Mouse (Mus musculus): ENCODE measurements at regions not wholly inside any gene's neighbourhood (a gene's known extent, or its start where the extent isn't known, plus 50 kb on each side); places are given as distances from the start of the nearest gene placed in this dataset.
A peak's percentile ranks its signal among the peaks of the same experiment; 100 is the strongest.

GRCm38 (mm10) chr17:84032441-84032840, 155.3 kb downstream of the Zfp36l2 start:
- Histone ChIP-seq H3K4me3 (ENCODE audit: low read depth, low read length) (no peak overlapping the region), H3K27ac (replicated peaks; ENCODE audit: low read depth, low read length) (0 out of 2 replicates have a peak overlapping the region, but pooled peaks have one; percentile 36), H3K27me3 (replicated peaks; ENCODE audit: control insufficient read depth, insufficient read depth, low read length) (no peaks in the 10 kb centered on the region), H3K9ac (ENCODE audit: low read depth, low read length) (no peak overlapping the region), H3K4me1 (ENCODE audit: control insufficient read depth, insufficient read depth, low read length) (peaks cover 30% of the 10 kb centered on the region), H3K36me3 (ENCODE audit: control insufficient read depth, insufficient read depth, low read length) (no peaks in the 10 kb centered on the region), H3K9me3 (ENCODE audit: control insufficient read depth, low read length) (no peaks in the 10 kb centered on the region), H3K4me2 (ENCODE audit: low read depth, low read length) (no peak overlapping the region)
- ATAC-seq (ENCODE audit: low read depth) (no peak), DNase-seq (ENCODE audit: low spot score) (no peak)
- 85% methylated on average over 8 of the region's 8 CpGs for whole genome bisulfite sequencing

DNA sequence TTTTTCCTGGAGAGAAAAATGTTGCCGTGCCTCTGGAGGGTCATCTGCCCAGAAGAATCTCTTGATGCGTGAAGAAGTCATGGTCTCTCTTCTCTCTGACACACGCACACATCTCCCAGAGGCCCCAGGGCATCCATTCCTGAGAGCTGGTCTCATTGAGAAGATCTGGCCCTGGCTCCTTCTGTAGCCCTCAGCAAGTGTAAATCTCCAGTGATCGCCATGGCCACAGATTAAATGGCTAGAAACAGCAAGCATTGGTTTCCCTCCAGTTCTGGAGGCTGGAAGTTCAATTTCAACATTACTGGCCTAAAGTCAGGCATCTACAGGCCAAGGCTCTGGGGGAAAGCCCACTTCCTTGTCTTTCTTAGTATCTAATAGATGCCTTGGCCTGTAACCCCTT, 155.9 kb downstream of the Zfp36l2 start:
- Histone ChIP-seq H3K4me2 (ENCODE audit: low read depth, low read length) (no peak overlapping the region; the same call in 1 of the 2 replicates), H3K4me1 (ENCODE audit: control insufficient read depth, insufficient read depth, low read length) (peaks cover 26% of the 10 kb centered on the region), H3K36me3 (ENCODE audit: control insufficient read depth, insufficient read depth, low read length) (no peaks in the 10 kb centered on the region), H3K27me3 (replicated peaks; ENCODE audit: control insufficient read depth, insufficient read depth, low read length) (no peaks in the 10 kb centered on the region), H3K9ac (ENCODE audit: low read depth, low read length) (no peak overlapping the region), H3K27ac (replicated peaks; ENCODE audit: low read depth, low read length) (peak overlapping the region; percentile 74), H3K9me3 (ENCODE audit: control insufficient read depth, low read length) (no peaks in the 10 kb centered on the region), H3K4me3 (ENCODE audit: low read depth, low read length) (no peak overlapping the region)
- 43% methylated on average over 4 of the region's 4 CpGs for WGBS
- DNase-seq (ENCODE audit: low spot score) (no peak), ATAC-seq (ENCODE audit: low read depth) (no peak)

DNA sequence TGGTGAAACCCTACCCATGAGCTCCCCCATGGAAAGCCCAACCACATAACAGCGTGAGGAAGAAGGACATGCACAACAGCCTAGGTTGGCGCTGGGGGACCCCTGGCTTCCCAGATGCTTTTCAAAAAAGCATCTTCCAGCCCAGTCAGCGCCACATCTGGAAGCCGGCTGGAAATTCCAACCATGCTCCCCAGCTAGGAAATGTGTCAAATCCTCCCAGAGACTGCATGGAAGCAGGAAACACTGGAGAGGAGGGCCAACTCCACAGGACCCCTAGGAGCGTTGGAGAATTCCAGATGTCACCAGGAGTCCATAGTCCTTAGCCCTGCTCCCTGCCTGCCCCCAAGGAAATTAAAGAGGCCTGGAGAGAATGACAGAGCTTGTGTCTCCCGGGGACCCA, 156.4 kb downstream of the Zfp36l2 start:
- H3K4me2 ChIP-seq (ENCODE audit: low read depth, low read length): no peak overlapping the region
- ATAC-seq (ENCODE audit: low read depth) (0 out of 2 replicates have a peak, but pooled peaks have one; percentile 48), DNase-seq (ENCODE audit: low spot score) (peak; percentile 88)
- H3K36me3 ChIP-seq (ENCODE audit: control insufficient read depth, insufficient read depth, low read length): no peaks in the 10 kb centered on the region
- 25% methylated on average over 6 of the region's 6 CpGs for WGBS
- H3K9ac ChIP-seq (ENCODE audit: low read depth, low read length): no peak overlapping the region
- H3K27me3 ChIP-seq (replicated peaks; ENCODE audit: control insufficient read depth, insufficient read depth, low read length): no peaks in the 10 kb centered on the region
- H3K4me1 ChIP-seq (ENCODE audit: control insufficient read depth, insufficient read depth, low read length): peaks cover 27% of the 10 kb centered on the region
- no peak overlapping the region for H3K4me3 ChIP-seq (ENCODE audit: low read depth, low read length)
- peak overlapping the region; percentile 74 for H3K27ac ChIP-seq (replicated peaks; ENCODE audit: low read depth, low read length)
- no peaks in the 10 kb centered on the region for H3K9me3 ChIP-seq (ENCODE audit: control insufficient read depth, low read length)

DNA sequence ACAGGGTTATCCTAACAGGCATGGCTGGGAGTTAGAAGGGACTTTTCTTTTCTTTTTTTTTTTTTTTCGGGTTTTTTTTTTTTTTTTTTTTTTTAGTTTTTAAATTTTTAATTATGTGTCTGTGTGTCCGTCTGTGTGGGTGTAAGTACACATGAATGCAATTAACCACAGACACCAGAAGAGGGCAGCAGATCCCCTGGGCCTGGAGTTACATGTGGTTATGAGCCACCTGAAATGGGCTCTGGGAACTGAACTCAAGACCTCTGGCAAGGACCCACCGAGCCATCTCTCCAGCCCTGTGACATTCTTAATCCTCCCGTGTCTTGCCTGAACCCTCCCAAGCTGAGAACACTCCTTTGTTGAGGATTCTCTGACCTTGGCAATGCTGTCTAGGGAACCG, 157.0 kb downstream of the Zfp36l2 start:
- Histone ChIP-seq H3K4me3 (ENCODE audit: low read depth, low read length) (no peak overlapping the region), H3K4me1 (ENCODE audit: control insufficient read depth, insufficient read depth, low read length) (peaks cover 34% of the 10 kb centered on the region), H3K27ac (replicated peaks; ENCODE audit: low read depth, low read length) (peak overlapping the region; percentile 74), H3K9me3 (ENCODE audit: control insufficient read depth, low read length) (no peaks in the 10 kb centered on the region), H3K36me3 (ENCODE audit: control insufficient read depth, insufficient read depth, low read length) (no peaks in the 10 kb centered on the region), H3K27me3 (replicated peaks; ENCODE audit: control insufficient read depth, insufficient read depth, low read length) (no peaks in the 10 kb centered on the region), H3K4me2 (ENCODE audit: low read depth, low read length) (no peak overlapping the region), H3K9ac (ENCODE audit: low read depth, low read length) (no peak overlapping the region)
- WGBS: 80% methylated on average over 5 of the region's 5 CpGs
- ATAC-seq (ENCODE audit: low read depth) (no peak), DNase-seq (ENCODE audit: low spot score) (no peak)

DNA sequence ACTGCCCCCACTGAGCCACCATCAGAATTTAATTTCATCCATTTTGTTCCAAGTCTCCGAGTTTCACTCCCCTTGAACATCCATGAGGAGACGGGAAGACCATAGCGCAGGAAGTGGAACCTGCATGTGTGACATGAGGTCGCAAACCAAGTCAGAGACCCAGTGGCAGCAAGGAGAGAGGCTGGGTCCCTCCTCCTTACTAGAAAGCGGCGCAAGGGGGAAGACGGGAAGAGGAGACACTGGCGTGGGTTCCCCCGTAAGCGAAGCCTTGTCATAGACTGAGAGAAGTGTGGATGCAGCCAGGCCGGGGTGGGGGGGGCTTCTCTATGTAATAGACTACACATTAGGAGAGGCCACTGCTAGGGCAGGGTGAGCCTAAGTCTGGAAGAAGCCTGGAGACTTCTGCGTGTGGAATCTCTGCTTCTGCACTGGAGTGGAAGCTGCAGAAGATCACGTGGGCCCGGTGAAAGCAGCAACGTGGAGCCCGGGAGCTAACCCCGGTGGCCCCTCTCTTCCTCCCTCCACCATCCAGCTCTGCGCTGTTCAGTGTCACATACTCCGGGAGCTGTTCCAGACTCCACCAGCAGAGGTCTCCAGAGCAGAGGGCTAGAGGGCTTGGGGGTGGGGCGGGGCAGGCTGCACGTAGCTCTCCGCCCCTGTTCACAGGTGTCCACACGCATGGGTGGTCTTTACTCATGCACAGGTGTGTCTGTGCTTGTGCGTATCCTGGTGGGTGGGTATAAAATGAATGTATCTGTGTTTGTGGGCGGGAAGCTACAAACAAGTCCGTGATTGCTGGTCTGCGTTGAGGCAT, 159.4 kb downstream of the Zfp36l2 start:
- ATAC-seq (ENCODE audit: low read depth) (peak; percentile 81), DNase-seq (ENCODE audit: low spot score) (peak; percentile 91)
- H3K4me2 ChIP-seq (ENCODE audit: low read depth, low read length): peak overlapping the region; percentile 41
- no peaks in the 10 kb centered on the region for H3K27me3 ChIP-seq (replicated peaks; ENCODE audit: control insufficient read depth, insufficient read depth, low read length)
- 0 out of 2 replicates have a peak overlapping the region, but pooled peaks have one; percentile 13 for H3K4me3 ChIP-seq (ENCODE audit: low read depth, low read length)
- peaks cover 8% of the 10 kb centered on the region for H3K9me3 ChIP-seq (ENCODE audit: control insufficient read depth, low read length)
- 18% methylated on average over 24 of the region's 27 CpGs for WGBS
- H3K36me3 ChIP-seq (ENCODE audit: control insufficient read depth, insufficient read depth, low read length): no peaks in the 10 kb centered on the region
- H3K4me1 ChIP-seq (ENCODE audit: control insufficient read depth, insufficient read depth, low read length): peaks cover 39% of the 10 kb centered on the region
- H3K27ac ChIP-seq (replicated peaks; ENCODE audit: low read depth, low read length): no peak overlapping the region
- no peak overlapping the region for H3K9ac ChIP-seq (ENCODE audit: low read depth, low read length)

GRCm38 (mm10) chr17:84027275-84027674, 160.5 kb downstream of the Zfp36l2 start:
- ATAC-seq (ENCODE audit: low read depth) (no peak), DNase-seq (ENCODE audit: low spot score) (no peak)
- H3K36me3 ChIP-seq (ENCODE audit: control insufficient read depth, insufficient read depth, low read length): no peaks in the 10 kb centered on the region
- H3K27ac ChIP-seq (replicated peaks; ENCODE audit: low read depth, low read length): no peak overlapping the region
- H3K27me3 ChIP-seq (replicated peaks; ENCODE audit: control insufficient read depth, insufficient read depth, low read length): no peaks in the 10 kb centered on the region
- WGBS: 63% methylated on average over 9 of the region's 9 CpGs
- H3K9me3 ChIP-seq (ENCODE audit: control insufficient read depth, low read length): peaks cover 8% of the 10 kb centered on the region
- H3K4me2 ChIP-seq (ENCODE audit: low read depth, low read length): no peak overlapping the region
- peaks cover 33% of the 10 kb centered on the region for H3K4me1 ChIP-seq (ENCODE audit: control insufficient read depth, insufficient read depth, low read length)
- no peak overlapping the region for H3K4me3 ChIP-seq (ENCODE audit: low read depth, low read length)
- H3K9ac ChIP-seq (ENCODE audit: low read depth, low read length): no peak overlapping the region

DNA sequence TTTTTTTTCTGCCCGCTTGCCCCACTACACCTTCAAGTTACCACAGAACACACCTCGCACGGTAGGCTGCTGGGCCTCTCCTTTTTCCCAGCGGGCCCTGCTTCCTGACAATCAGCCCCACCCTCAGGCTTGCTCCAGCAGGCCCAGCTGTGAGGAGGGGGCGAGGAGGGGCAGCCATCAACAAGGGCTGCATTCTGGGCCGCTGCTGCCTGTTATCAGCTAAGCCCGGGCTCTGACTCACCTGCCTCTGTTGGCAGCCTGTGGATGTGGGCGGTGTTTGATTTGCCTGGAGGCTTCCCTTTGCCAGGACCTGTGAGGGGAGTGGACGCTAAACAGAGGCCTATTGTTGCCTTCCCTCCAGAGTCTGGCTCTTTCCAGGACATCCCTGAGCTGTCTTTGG, 161.6 kb downstream of the Zfp36l2 start:
- no peaks in the 10 kb centered on the region for H3K36me3 ChIP-seq (ENCODE audit: control insufficient read depth, insufficient read depth, low read length)
- peak; percentile 92 for DNase-seq (ENCODE audit: low spot score)
- peaks cover 22% of the 10 kb centered on the region for H3K4me1 ChIP-seq (ENCODE audit: control insufficient read depth, insufficient read depth, low read length)
- H3K4me3 ChIP-seq (ENCODE audit: low read depth, low read length): no peak overlapping the region
- 20% methylated on average over 7 of the region's 9 CpGs for WGBS
- H3K9ac ChIP-seq (ENCODE audit: low read depth, low read length): 0 out of 2 replicates have a peak overlapping the region, but pooled peaks have one; percentile 7
- H3K4me2 ChIP-seq (ENCODE audit: low read depth, low read length): 0 out of 2 replicates have a peak overlapping the region, but pooled peaks have one; percentile 6
- peak; percentile 78 for ATAC-seq (ENCODE audit: low read depth)
- H3K27ac ChIP-seq (replicated peaks; ENCODE audit: low read depth, low read length): peak overlapping the region; percentile 67
- H3K9me3 ChIP-seq (ENCODE audit: control insufficient read depth, low read length): peaks cover 8% of the 10 kb centered on the region
- no peaks in the 10 kb centered on the region for H3K27me3 ChIP-seq (replicated peaks; ENCODE audit: control insufficient read depth, insufficient read depth, low read length)

GRCm38 (mm10) chr17:84022358-84022757, 165.4 kb downstream of the Zfp36l2 start:
- H3K9ac ChIP-seq (ENCODE audit: low read depth, low read length): no peak overlapping the region
- no peak overlapping the region for H3K27ac ChIP-seq (replicated peaks; ENCODE audit: low read depth, low read length)
- no peaks in the 10 kb centered on the region for H3K27me3 ChIP-seq (replicated peaks; ENCODE audit: control insufficient read depth, insufficient read depth, low read length)
- no peak overlapping the region for H3K4me3 ChIP-seq (ENCODE audit: low read depth, low read length)
- WGBS: 81% methylated on average over 7 of the region's 7 CpGs
- H3K36me3 ChIP-seq (ENCODE audit: control insufficient read depth, insufficient read depth, low read length): no peaks in the 10 kb centered on the region
- no peak overlapping the region for H3K4me2 ChIP-seq (ENCODE audit: low read depth, low read length)
- ATAC-seq (ENCODE audit: low read depth) (no peak), DNase-seq (ENCODE audit: low spot score) (no peak)
- H3K9me3 ChIP-seq (ENCODE audit: control insufficient read depth, low read length): peaks cover 8% of the 10 kb centered on the region
- peaks cover 12% of the 10 kb centered on the region for H3K4me1 ChIP-seq (ENCODE audit: control insufficient read depth, insufficient read depth, low read length)

DNA sequence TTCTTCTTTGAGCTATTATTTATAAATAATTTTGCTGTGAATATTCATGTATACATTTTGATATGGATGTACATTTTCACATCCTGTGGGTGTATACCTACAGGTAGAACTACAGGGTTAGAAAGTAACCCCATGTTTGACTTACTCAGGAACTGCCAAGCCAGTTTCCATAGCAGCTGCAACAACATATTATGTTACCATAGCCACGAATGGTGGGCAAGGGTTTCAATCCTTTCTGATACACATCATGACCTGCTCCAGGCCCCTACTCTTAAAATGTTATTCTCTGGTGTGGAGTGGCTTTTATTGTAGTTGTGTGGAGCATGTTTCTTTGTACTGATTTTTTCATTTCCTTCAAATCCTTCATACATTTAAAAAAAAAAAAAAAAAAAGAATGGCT, 168.9 kb downstream of the Zfp36l2 start:
- Histone ChIP-seq H3K9ac (ENCODE audit: low read depth, low read length) (no peak overlapping the region), H3K36me3 (ENCODE audit: control insufficient read depth, insufficient read depth, low read length) (no peaks in the 10 kb centered on the region), H3K4me3 (ENCODE audit: low read depth, low read length) (no peak overlapping the region), H3K9me3 (ENCODE audit: control insufficient read depth, low read length) (no peaks in the 10 kb centered on the region), H3K27ac (replicated peaks; ENCODE audit: low read depth, low read length) (no peak overlapping the region), H3K4me2 (ENCODE audit: low read depth, low read length) (no peak overlapping the region), H3K4me1 (ENCODE audit: control insufficient read depth, insufficient read depth, low read length) (no peaks in the 10 kb centered on the region), H3K27me3 (replicated peaks; ENCODE audit: control insufficient read depth, insufficient read depth, low read length) (no peaks in the 10 kb centered on the region)
- no peak for ATAC-seq (ENCODE audit: low read depth)
- WGBS: 41% methylated on average over 1 of the region's 1 CpGs
- DNase-seq (ENCODE audit: low spot score): no peak

Measured in embryonic facial prominence, embryonic 14.5 days (tissue).